Mouse (Mus musculus): ENCODE measurements around the gene Colgalt1.

- TF ChIP-seq POLR2A (IDR thresholded peaks at IDR 0.05; ENCODE audit: insufficient read length, low read depth) (no peak), USF1 (IDR thresholded peaks at IDR 0.05; ENCODE audit: low read depth) (no peak), TCF3 (IDR thresholded peaks at IDR 0.05; ENCODE audit: insufficient read length, low read depth) (no peak), E2F4 (IDR thresholded peaks at IDR 0.05; ENCODE audit: insufficient read depth) (no peak), CEBPB (IDR thresholded peaks at IDR 0.05; ENCODE audit: insufficient read depth, poor library complexity, severe bottlenecking) (no peak), REST (IDR thresholded peaks at IDR 0.05; ENCODE audit: insufficient read depth, insufficient read length) (no peak), MAX (IDR thresholded peaks at IDR 0.05; ENCODE audit: low read depth) (no peak), MYOG (IDR thresholded peaks at IDR 0.05; ENCODE audit: control insufficient read depth in 1 of 3, insufficient read depth in 1 of 3, insufficient read length in 2 of 3, low read depth in 2 of 3) (no peak), TCF12 (IDR thresholded peaks at IDR 0.05; ENCODE audit: insufficient read depth, poor library complexity, severe bottlenecking) (no peak)
Observed at GRCm38 (mm10) chr8:71630761-71631160, 20.0 kb downstream of the Colgalt1 start.

Data from myocyte (in vitro differentiated cells).